Mouse (Mus musculus) adrenal gland (tissue): ENCODE measurements around the gene Gm20696.

Experiments
- intact Hi-C: fragments of 180-260 bp; cut with DNase I; formaldehyde crosslinking; loops from one replicate; pipeline ENCODE4 v1.15.1; 2025

Gene Gm20696

GRCm38 (mm10) chr6:99369931-99370330 is 296.7 kb downstream of the Gm20696 start:
- intact Hi-C loops = no loop called here

DNA sequence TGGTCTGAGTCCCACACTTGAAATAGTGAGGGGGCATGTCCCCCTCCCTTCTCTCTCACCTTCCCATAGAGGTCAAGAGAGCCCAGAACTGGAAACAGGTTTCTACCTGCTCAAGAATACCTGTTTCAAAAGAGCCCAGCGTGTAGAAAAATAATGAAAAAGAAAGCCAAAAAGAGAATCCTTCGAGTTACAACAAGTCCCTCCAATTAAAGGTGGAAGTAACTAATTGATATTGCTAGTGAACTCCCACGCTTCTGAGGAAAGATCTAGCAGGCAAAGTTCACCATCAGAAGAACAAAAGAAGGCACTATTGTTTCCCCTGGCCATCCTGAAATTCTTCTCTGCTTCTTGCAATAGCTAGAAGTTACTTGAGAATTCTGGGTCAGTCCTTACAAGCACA is 297.4 kb downstream of the Gm20696 start:
- intact Hi-C loops = no loop called here

DNA sequence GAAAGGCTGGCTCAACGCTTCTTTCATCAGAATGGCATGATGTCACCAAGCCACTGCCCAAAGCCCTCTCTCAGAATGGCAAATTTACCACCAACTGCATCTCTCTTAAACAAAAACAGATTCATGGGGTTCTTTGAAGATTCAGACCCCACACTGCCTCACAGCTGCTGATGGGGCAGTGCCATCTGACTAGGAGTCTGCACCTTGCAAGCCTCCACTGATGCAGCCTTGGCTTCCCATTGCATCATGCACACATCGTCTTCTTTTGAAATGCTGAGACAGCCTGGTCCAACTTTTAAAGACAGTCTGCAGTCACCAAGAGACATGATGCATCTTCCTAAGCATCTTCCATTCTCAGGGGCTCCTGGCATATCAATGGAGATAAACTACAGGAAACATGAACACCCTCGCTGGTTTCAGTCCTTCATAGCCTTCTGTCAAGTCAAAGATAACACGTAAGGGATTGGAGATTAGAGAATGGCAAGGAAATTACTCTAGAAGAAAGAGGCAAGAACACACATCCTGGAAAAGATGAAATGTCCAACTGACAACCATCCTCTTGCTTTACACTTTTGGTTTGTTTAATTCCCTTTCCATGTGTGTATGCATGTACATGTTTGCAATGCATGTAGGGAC is 298.4 kb downstream of the Gm20696 start:
- intact Hi-C loops = no loop called here

DNA sequence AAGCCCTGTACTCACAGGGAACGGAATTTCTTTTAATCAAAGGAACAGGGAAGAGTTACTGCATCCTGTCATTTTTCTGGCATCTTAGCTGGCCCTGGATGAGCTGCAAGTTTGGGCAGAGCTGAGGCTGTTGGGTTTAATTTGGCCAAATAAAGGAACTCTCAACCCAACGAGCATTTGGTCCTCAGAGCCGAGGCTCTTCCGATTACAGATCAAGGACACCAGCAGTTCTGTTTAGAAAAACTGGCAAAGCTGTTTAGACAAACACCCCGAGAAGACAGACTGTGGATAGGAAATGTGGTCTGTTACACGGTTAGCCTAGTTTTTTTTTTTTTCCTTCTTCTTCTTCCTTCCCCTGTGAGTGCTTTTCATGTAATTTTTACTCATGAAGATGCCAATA is 302.1 kb downstream of the Gm20696 start:
- intact Hi-C loops = no loop called here

GRCm38 (mm10) chr6:99360581-99360980 is 306.0 kb downstream of the Gm20696 start:
- intact Hi-C loops = no loop called here

DNA sequence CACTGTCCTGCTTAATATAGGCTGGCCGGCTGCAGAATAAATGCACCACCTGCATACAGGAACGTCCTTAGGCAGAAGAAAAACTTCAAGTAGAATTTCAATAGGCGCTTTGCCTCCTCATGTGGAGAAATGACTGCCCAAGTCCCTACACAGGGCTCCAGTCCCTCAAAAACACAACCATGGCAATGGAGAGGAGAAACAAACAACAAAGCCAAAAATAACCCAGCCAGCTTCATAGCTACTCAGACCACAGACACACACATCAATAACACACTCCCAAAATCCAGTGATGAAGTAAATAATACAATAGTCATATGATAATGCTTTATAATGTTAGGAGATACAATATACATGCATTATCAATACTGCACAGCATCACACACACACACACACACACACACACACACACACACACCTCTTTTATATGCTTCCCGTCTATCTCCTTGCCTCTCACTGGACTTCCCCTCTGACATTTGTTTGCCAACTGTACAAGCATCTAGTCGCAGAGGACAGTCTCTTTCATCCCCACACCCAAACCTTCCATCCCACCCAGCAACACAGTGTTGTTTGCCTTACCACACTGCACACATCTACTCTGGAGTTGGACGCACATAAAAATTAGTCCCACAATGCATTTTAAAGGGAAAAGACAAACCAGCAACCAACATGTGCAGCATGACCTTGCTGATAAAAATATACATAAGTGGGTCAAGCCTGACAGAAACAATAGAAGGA is 306.7 kb downstream of the Gm20696 start:
- intact Hi-C loops = no loop called here

GRCm38 (mm10) chr6:99359036-99359698 is 307.4 kb downstream of the Gm20696 start:
- intact Hi-C loops = no loop called here

- intact Hi-C loops = no loop called here
Observed at GRCm38 (mm10) chr6:99357931-99358330, 308.7 kb downstream of the Gm20696 start.

GRCm38 (mm10) chr6:99354338-99354737 is 312.3 kb downstream of the Gm20696 start:
- intact Hi-C loops = no loop called here

DNA sequence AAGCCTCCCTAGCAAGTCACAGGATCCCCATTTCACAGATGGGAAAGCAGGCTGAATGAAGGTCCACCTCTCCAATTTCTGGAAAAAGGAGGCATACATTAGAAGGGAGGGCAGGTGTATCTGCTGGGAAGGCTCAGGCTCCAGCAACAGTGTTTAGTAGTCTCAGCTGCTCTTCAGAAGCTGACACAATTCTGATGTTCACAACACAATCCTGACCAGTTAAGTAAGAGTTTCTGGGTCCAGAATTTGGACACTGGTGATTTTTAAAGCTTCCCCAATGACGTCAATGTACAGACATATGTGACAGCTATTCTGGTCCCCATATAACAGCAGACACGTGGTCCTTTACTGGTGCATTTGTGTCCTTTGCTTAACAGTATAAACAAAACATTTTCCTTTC is 313.2 kb downstream of the Gm20696 start:
- intact Hi-C loops = no loop called here

GRCm38 (mm10) chr6:99350566-99350965 is 316.0 kb downstream of the Gm20696 start:
- intact Hi-C loops = no loop called here

- intact Hi-C loops = no loop called here
Observed at GRCm38 (mm10) chr6:99350156-99350555, 316.4 kb downstream of the Gm20696 start.

GRCm38 (mm10) chr6:99347836-99348235 is 318.8 kb downstream of the Gm20696 start:
- intact Hi-C loops = no loop called here

GRCm38 (mm10) chr6:99344966-99345365 is 321.6 kb downstream of the Gm20696 start:
- intact Hi-C loops = no loop called here

- intact Hi-C loops = no loop called here
Observed at GRCm38 (mm10) chr6:99344357-99344756, 322.2 kb downstream of the Gm20696 start.

DNA sequence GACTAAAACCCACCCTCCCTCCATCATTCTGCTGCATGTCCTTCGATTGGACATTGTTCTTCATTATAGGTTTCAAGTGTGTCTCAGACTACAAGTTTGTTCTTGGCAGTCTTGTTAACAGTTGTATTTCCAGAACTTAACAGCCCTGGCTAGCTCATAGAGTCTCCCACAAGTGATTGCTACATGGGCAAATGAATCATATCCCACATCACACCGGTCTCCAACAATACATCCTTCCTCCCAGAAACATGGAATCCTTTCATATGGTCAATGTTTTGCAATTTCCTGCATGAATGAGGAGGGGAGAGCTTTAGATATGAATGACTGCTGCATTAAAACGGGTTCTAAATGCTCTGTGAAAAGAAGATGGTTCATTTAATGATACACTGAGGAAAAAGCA is 322.8 kb downstream of the Gm20696 start:
- intact Hi-C loops = no loop called here

- intact Hi-C loops = no loop called here
Observed at GRCm38 (mm10) chr6:99342416-99342815, 324.2 kb downstream of the Gm20696 start.

DNA sequence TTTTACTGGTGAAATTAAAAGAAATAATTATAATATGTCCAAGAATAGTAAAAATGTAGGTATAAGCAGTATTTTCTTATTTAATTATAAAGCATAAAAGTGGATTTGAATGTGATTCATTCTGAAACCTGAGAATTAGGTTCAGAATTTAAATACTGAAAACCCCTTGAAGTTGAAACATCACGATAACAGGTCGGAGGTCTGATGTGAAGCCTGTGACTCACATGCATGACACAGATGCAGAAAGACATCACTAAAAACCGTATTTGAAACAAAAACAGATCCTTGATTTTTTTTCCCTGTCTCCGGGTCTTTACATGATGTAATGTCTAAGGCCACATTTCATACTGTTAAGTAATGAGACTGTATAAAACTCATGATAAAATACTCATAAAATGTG is 325.7 kb downstream of the Gm20696 start:
- intact Hi-C loops = no loop called here

GRCm38 (mm10) chr6:99339986-99340721 is 326.4 kb downstream of the Gm20696 start:
- intact Hi-C loops = no loop called here

DNA sequence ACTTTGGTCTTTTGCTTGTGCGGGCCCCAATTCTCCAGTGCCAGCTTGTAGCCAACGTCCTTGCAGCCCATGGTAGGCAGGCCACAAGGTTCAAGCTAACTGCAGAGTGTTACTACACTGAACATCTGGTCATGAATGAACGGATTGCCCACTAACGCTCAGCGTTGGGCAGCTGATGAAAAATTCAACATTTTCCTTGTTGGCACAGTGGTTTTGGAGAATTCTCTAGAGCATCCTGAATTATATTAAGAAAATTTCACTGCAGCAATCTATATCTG is 327.3 kb downstream of the Gm20696 start:
- intact Hi-C loops = no loop called here

GRCm38 (mm10) chr6:99338593-99339342 is 327.8 kb downstream of the Gm20696 start:
- intact Hi-C loops = no loop called here
